Mouse (Mus musculus): Measurements from ENCODE around the gene Gm28048.

Gm28048 gene

DNA sequence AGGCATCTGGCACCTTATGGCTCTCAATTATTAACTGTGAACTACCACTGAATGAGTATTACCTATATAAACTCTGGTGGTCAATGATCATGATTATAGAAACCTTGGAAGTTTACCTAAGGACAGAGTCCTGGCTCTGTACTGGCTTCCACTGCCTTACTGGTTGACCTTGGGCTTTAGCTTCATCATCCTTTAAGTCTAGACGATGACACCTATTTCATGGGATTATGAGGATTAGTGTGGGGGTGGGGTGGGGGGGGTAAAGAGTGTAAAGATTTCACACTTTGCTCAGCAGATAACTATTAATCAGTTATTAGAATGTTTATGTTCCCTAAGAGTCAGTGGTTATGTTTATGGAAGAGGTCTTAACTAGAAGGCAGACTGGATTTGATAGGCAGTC lies 7.9 kb upstream of the Gm28048 start:
- no peak for DNase-seq (ENCODE audit: low read depth)

DNA sequence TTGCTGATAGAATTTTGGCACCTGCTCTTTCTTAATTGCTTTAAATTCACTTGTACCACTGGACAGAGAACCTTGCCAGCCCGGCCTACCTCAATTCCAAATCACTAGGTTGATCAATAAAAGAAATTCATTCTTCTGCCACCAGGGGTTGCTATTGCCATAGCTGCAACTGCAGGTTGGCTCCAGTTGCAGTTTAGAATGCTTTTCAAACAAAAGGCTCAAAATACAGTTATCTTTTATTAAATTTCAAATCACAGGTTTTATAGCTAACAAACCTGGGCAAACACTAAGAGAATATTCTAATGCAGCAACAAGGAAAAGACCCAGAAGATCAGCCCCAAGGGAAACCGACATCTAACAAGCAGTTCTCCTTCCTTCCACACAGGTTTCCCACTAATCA lies 5.5 kb upstream of the Gm28048 start:
- DNase-seq (ENCODE audit: low read depth): peak; percentile 50

DNA sequence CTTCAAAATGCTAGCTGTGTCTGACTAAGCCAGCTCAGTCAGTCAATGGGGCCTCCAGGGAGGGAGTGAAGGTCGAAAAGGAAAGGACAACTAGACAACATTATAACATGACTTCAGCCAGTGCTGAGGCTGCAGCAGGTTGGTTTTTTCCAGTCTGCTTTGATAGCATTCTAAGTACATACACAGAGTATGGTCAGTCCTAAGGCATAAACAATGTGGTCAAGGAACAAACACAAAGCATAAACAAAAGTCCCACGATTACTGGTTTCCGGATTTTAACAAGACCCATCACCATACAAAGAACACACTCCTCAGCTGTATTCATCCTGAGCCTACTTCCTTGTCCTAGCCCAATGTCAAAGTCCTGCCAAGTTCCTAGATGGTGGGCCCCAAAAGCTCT lies 3.6 kb upstream of the Gm28048 start:
- no peak for DNase-seq (ENCODE audit: low read depth)

DNA sequence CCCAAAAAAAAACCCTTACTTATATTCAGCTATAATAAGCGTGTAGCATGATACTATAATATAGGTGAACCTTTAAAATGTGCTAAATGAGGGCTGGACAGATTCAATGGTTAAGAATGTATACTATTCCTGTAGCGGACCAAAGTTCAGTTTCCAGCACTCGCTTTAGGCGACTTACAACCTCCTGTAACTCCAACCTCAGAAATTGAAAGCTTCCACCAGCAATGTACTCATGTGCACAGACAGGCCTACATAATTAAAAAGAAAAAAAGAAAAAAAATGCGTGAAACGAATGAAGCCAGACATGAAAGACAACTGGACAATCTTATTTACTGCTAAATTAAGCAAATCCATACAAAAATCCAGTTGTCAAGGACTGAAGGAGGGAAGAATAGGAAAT lies 956 bp upstream of the Gm28048 start:
- DNase-seq (ENCODE audit: low read depth): no peak

DNA sequence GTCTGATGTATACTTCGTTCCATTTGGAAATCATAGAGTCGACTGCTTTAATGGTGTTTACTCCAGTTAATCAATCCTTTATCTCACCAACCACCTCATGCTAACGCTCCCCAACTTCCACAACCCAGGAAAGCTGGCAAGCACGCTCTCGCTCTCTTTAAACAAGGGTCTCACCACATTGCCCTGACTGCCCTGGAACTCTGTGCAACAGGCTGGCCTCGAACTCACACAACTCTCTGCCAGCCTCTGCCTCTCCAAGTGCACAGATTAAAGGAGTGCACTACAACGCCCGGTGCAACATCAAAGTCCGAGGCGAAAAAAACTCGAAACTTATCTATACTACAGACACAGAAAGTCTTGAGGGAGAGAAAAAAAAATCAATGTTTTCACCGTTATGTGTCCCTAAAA lies 343 bp downstream of the Gm28048 start:
- DNase-seq (ENCODE audit: low read depth): no peak

DNA sequence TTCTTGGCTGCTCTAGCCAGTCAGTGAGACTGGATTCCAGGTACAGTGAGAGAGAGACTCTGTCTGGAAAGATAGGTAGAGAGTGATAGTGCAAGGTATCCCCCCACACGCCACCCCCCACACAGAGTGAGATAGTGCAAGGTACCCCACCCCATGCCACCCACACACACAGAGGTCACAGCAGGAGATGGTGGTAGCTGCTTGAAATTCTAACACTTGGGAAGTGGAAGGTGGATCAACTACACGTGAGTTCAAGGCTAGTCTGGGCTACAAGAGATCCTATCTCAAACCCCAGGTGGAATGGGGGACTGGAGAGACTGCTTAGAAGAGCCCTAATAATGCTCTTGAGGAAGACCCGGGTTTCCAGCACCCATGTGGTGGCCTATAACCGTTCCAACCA lies 849 bp downstream of the Gm28048 start:
- no peak for DNase-seq (ENCODE audit: low read depth)

DNA sequence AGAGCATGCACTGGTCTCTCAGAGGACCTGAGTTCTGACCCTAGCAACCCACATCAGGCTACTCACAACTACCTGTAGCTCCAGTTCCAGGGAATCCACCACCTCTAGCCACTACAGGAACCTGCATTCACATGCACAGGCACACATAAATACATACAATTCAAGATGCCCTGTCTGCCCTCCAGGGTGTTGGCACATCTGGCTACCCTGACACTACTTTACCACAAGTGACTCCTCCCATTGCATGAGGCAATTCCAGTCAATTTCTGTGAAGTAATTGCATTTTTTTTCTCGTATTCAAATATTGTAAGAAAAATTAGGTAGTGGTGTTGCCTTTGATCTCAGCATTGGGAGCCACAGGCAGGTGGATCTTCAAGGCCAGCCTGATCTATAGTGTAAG lies 2.7 kb downstream of the Gm28048 start:
- DNase-seq (ENCODE audit: low read depth): no peak

DNA sequence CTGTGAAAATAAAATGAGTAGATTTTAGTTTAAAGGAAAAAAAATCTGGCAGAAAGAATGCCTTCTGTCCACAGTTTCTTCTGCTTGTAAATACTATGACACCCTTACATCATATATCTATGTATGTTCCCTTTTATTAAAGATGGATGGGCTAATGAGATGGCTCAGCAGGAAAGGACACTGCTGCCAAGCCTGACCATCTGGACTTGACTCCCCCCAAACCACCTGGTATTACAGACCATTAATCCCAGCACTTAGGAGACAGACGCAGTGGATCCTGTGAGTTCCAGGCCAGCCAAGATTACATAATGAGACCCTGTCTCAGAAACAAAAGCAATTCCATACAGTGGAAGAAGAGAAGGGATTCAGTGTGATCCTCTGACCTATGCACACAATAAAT lies 3.2 kb downstream of the Gm28048 start:
- no peak for DNase-seq (ENCODE audit: low read depth)

DNA sequence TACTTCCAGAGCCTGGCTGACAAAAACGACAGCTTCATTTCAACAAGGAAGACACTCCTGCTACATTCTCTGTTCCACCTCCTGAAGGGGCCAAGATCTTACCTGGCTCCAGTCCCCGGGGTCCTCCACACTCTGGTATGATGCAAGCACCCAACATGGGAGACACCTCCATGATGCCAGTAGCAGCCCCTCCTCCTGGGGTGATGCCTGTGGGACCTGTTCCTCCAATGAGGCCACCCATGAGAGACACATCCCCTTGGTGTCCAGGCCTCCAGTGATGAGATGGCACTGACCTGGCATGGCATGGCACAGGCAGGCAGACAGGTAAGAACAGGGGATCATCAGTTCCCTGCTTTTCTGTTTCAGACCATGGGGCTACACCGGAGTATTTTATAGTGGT lies 3.7 kb downstream of the Gm28048 start:
- DNase-seq (ENCODE audit: low read depth): no peak

DNA sequence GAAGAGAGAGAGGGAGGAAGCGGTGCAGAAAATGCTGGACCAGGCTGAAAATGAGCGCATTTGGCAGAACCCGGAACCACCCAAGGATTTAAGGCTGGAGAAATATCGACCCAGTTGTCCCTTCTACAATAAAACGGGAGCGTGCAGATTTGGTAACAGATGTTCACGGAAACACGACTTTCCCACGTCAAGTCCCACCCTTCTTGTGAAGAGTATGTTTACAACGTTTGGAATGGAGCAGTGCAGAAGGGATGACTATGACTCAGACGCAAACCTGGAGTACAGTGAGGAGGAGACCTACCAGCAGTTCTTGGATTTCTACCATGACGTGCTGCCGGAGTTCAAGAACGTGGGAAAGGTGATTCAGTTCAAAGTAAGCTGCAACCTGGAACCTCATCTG lies 8.3 kb downstream of the Gm28048 start:
- no peak for DNase-seq (ENCODE audit: low read depth)

DNA sequence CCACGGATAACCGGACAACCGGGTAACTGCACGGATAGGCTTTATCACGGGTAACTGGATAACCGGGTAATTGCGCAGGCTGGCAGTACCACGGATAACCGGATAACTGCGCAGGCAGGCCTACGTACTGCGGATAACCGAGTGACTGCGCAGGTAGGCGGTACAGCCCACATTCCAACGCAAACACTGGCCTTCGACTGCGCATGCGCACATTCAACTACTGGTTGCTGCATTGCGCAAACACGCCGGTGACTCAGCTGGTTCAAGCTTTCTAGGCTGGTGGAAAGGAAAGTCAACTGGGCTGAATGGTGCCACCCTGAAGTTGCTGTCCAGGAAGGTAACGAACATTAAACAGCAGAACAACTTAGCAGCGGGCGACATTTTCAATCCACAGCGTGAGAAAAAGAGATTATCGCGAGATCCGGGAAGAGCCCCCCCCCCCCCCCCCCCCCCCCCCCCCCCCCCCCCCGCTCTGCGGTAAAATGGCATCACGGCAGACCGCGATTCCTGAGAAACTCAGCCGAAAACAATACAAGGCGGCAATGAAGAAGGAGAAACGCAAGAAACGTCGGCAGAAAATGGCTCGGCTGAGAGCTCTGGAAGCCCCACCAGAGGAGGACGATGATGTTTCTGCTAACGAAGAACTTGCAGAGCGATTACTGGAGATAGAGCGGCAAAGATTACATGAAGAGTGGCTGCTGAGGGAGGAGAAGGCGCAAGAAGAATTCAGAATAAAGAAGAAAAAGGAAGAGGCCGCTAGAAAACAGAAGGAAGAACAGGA lies 9.0 kb downstream of the Gm28048 start:
- peak; percentile 65 for DNase-seq (ENCODE audit: low read depth)

DNA sequence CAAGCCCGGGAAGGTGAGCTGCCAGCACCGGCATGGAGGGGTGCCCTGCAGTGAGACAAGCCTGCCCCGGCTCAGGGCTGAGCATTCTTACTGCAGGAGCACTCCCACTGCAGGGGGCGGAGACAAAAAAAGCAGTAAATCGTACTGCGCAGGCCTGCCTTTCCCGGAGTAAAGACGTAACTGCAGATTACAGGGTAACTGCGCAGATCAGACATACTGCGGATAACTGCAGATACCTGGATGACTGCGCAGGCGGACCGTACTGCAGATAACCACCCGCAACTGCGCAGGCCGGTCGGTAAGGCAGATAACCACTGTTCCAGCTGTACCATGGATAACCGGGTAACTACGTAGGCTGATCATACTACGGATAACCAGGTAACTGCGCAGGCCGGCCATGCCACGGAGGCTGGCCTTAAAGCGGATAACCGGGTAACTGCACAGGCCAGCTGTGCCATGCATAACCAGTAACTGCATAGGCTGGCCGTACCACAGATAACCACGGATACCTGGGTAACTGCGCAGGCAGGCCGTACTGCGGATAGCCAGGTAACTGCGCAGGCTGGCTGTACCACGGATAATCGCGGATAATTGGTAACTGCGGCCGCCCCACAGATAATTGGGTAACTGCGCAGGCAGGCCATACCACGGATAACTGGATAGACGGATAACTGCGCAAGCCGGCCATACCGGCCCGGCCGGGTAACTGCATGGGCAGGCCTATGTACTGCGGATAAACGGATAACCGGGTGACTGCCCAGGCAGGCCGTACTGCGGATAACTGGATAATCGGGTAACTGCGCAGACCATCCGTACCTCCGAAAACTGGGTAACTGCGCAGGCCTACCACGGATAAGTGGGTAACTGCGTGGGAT lies 9.8 kb downstream of the Gm28048 start, which contains the start of gene Zrsr1:
TSS of gene Zrsr1 (plus strand) at position 171 of the 875 bp plus-strand sequence.
- no peak for DNase-seq (ENCODE audit: low read depth)

DNA sequence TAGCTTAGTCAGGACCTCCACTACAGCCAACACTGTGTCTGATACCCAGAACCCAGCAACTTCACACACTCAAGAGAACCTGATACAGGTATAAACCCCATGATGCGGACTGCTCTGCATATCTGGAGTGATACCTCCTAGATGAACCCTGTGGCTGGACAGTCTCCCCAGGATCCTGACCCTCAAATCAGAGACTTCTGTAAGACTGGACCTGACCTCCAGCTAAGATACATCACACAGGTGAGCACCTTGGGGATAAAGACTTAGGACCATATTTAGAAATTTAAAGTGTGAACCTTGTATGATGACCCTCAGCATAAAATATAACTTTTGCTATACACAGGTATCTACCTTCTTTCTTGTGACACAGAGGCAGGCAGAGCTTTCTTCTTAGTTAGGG lies 11.3 kb downstream of the Gm28048 start:
- DNase-seq (ENCODE audit: low read depth): no peak

DNA sequence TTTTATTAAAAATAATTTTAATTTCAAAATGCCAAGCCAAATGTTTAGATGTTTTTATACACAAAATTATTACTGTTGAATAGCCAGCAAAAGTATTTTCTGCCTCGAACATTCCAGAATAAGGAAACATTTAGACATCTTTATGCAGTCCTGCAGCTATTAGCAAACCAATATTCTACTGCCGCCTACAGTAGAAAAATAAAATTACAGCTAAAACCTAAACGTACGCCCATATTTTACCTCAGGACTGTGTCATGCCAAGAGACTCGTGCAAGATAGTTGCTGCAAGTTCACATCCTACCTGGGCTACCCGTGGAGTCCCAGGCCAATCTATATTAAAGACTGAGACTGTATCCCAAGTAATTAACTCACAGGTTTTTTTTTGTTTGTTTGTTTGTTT lies 12.4 kb downstream of the Gm28048 start:
- no peak for DNase-seq (ENCODE audit: low read depth)

DNA sequence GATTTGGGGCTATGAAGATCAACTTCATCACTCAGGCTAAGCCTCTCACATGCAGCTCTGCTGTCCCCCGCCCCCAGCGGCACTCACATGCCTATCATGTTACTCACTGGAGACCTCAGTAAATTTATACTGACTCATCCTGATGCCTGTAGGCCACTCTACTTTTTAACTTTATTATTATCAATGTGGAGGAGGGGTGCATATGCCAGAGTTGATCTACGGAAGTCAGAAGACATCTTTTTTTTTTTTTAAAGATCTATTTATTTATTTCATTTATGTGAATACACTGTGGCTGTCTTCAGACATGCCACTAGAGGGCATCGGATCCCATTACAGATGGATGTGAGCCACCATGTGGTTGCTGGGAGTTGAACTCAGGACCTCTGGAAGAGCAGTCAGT lies 16.4 kb downstream of the Gm28048 start:
- peak; percentile 51 for DNase-seq (ENCODE audit: low read depth)

DNA sequence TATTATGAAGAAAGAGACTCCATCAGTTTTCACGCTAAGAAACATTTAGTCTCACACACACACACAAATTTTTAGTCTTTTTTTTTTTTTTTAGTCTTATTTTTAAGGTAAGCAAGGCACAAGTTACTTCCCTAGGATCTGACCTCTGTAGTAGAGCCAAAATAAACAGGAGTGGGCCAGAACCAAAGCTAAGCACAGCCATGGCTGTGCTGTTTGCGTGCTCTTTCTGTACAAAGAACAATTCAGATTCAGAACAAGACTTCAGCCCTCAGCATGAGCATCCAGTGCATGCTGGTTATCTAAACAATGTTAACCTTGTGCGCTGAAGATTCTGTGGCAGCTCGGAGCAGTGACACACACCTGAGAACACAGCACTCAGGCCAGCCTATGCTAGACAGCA lies 17.5 kb downstream of the Gm28048 start:
- DNase-seq (ENCODE audit: low read depth): no peak

DNA sequence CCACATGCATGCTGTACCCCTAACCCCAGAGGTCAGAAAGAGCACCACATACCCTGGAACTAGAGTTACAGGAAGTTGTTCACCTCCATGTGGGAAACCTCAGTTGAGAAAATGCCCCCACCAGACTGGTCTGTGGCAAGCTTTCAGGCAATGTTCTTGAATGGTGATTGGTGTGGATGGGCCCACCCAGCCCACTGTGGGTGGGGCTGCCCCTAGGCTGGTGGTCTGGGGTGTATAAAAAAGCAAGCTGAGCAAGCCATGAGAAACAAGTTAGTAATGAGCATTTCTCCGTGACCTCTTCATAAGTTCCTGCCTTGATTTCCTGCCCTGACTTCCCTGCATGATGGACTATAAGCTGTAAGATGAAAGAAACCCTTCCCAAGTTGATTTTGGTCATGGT lies 19.8 kb downstream of the Gm28048 start:
- no peak for DNase-seq (ENCODE audit: low read depth)

DNA sequence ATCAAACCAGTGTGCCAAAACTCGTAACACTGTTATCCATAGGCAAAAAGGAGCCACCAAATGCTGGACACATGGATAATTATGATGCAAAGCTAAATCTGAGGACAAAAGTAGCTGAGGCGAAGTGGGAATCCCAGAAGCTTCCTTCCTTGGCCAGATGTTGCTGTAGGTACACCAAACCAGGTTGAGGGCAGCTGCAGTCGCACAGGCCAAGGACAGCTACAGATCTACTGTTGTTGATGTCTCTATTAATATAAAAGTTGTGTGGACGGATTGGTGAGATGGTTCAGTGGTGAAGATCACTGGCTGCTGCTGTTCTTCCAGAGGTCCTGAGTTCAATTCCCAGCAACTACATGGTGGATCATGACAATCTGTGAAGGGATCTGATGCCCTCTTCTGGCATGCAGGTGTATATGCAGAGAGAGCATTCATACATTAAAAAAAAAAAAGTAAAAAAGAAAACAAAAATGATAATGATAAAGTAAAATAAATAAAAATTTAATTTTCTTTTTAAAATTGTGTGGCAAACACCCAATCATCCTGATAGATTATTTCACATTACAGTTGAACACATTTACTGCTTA lies 24.0 kb downstream of the Gm28048 start:
- DNase-seq (ENCODE audit: low read depth): no peak

DNA sequence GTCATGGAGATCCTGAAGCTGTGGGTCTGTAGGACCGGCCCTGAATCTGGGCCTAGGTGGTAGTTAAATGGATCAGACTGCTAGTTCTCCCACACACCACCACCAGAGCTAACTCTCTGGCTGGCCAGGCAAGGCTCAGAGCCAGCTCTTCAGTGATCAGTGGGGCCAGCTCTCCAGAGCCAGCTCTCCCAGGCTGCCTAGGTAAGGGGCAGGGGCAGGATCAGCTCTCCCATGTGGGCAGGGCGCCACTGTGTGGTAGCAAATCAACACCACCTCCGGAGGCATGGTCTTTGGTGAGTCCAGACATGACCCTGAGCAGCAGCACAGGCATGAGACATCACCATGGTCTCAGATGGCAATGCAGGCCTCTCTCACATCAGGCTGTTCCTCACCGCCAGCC lies 25.1 kb downstream of the Gm28048 start:
- peak; percentile 67 for DNase-seq (ENCODE audit: low read depth)

DNA sequence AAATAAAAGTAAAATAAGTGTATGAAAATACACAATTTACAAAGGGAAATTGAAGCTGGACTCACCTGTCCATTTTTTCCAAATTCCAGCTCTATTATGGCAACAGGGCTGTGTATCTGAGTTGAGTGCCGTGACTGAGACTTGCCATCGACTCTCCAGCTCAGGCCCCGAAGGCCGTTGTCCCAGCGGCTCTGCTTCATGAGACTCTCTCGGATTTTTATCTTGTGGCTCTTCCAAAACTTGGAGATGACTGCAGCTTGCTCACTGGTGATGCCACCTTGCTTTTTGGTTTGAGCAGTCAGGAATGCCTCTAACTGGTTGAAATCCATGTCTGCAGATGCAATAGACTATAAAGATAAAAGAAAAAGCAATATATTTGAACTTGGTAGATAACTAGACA lies 25.5 kb downstream of the Gm28048 start:
- DNase-seq (ENCODE audit: low read depth): no peak

DNA sequence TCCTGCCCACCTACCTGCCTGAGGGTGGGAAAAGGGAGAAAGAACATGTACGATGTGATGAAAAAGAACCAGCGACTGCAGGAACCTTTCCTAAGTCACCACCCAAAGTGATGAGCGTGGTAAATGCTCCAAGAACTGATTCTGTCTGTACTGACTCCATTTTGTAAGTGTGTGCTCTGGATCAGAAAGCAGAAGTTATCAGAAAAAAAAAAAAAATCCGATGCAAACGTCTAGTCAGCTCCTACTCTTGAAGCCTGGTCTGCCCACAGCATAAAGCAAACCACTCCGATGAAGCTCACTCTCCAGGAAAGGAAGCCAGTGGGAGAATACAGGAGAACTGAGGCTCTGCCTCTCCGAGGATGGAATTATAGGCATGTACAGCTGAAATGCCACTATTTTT lies 29.2 kb downstream of the Gm28048 start:
- no peak for DNase-seq (ENCODE audit: low read depth)

DNA sequence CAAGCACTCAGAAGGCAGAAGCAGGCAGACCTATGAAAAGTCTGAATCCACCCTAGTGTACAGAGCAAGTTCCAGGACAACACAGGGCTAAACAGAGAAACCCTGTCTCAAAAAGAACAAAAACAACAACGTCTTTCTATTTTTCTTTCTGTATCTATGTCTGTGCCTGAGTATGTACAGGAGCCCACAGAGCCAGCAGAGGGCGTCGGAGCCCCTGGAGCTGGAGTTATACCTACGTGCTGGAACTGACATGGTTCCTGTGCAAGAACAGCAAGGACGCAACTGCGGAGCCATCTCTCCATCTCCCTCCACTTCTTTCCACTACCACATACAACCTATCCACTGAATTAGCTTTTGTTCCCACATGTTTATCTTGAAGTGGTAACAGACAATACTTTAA lies 31.8 kb downstream of the Gm28048 start:
- no peak for DNase-seq (ENCODE audit: low read depth)

DNA sequence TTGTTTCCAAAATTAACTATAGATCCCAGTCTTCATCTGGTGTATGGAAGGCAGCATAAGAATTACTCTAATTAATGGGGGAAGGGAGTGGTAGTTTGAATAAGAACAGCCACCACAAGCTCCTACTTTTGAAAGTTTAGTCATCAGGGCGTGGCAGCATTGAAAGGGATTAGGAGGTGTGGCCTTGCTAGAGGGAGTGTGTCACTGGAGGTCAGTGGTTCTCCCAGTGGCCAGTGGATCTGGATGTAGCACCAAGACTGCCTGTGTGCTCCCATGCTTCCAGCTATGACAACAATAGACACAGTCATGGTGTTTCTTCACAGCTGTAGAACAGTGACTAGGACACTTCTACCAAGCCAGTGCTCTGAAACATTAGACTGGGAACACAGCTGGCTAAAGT lies 32.8 kb downstream of the Gm28048 start:
- DNase-seq (ENCODE audit: low read depth): no peak

Measured in fibroblast of lung, adult 2 months (primary cell).